Mouse (Mus musculus): ENCODE data around the gene BC030867. TPM values are rescaled to one million over a fixed set of nuclear protein-coding genes. Genes with fewer than 3 reads are reported as not detected.

Gene BC030867
- total RNA-seq, 2 experiments from 2014 or later: not detected

- intact Hi-C loops (cut with DNase I): loop anchor here (10.0 kb wide), 1 partner anchor 265 kb away; the partner anchor contains the start of gene Gpatch8
- TF ChIP-seq CTCF (IDR thresholded peaks at IDR 0.05): no peak
- no peak overlapping the region for H3K27ac ChIP-seq
- no peak for DNase-seq
- H3K4me3 ChIP-seq: no peak overlapping the region
Observed at GRCm38 (mm10) chr11:102289511-102290100, 40.9 kb downstream of the BC030867 start.

- no peak for TF ChIP-seq CTCF (IDR thresholded peaks at IDR 0.05)
- Histone ChIP-seq H3K4me3 (no peak overlapping the region), H3K27ac (no peak overlapping the region)
- DNase-seq: no peak
- intact Hi-C loops (cut with DNase I): loop anchor here (10.0 kb wide), 1 partner anchor 265 kb away; the partner anchor contains the start of gene Gpatch8
Observed at GRCm38 (mm10) chr11:102290141-102290540, 41.5 kb downstream of the BC030867 start.

- DNase-seq: no peak
- H3K27ac ChIP-seq: no peak overlapping the region
- intact Hi-C loops (cut with DNase I): loop anchor here (10.0 kb wide), 1 partner anchor 264 kb away; the partner anchor contains the start of gene Gpatch8
- no peak overlapping the region for H3K4me3 ChIP-seq
- no peak for TF ChIP-seq CTCF (IDR thresholded peaks at IDR 0.05)
Observed at GRCm38 (mm10) chr11:102291051-102291535, 42.4 kb downstream of the BC030867 start.

- intact Hi-C loops (cut with DNase I): loop anchor here (10.0 kb wide), 1 partner anchor 261 kb away; the partner anchor contains the start of gene Gpatch8
- no peak overlapping the region for H3K4me3 ChIP-seq
Observed at GRCm38 (mm10) chr11:102293971-102294370, 45.3 kb downstream of the BC030867 start.

GRCm38 (mm10) chr11:102294416-102294815 lies 45.7 kb downstream of the BC030867 start:
- no peak overlapping the region for H3K4me3 ChIP-seq
- intact Hi-C loops (cut with DNase I): loop anchor here (10.0 kb wide), 1 partner anchor 260 kb away; the partner anchor contains the start of gene Gpatch8
- H3K27ac ChIP-seq: peak overlapping the region; percentile 98; the same call in 1 of the 2 replicates

More at GRCm38 (mm10) chr11:102293971-102294370, 45.3 kb downstream of the BC030867 start:
- no peak overlapping the region for H3K27ac ChIP-seq
- DNase-seq: no peak
- TF ChIP-seq CTCF (IDR thresholded peaks at IDR 0.05): no peak

GRCm38 (mm10) chr11:102294887-102295597 lies 46.4 kb downstream of the BC030867 start:
- intact Hi-C loops (cut with DNase I): loop anchor here (10.0 kb wide), 1 partner anchor 260 kb away; the partner anchor contains the start of gene Gpatch8
- Histone ChIP-seq H3K4me3 (peak overlapping the region; percentile 91), H3K27ac (peak overlapping the region; percentile 98)
- TF ChIP-seq CTCF (IDR thresholded peaks at IDR 0.05): peak; percentile 21; the same call in 1 of the 2 replicates
- no peak for DNase-seq

More at GRCm38 (mm10) chr11:102294416-102294815, 45.7 kb downstream of the BC030867 start:
- no peak for TF ChIP-seq CTCF (IDR thresholded peaks at IDR 0.05)
- no peak for DNase-seq

GRCm38 (mm10) chr11:102295598-102296471 lies 47.2 kb downstream of the BC030867 start:
- no peak for TF ChIP-seq CTCF (IDR thresholded peaks at IDR 0.05)
- peak; percentile 71 for DNase-seq
- Histone ChIP-seq H3K27ac (peak overlapping the region; percentile 98), H3K4me3 (peak overlapping the region; percentile 91)
- intact Hi-C loops (cut with DNase I): loop anchor here (10.0 kb wide), 1 partner anchor 259 kb away; the partner anchor contains the start of gene Gpatch8

GRCm38 (mm10) chr11:102296491-102297472 lies 48.1 kb downstream of the BC030867 start, which contains the start of gene Atxn7l3:
Gene Atxn7l3, minus strand, starts transcription at chr11:102296631.
- peak within 1 kb of the TSS; percentile 91 for H3K4me3 ChIP-seq
- peak within 1 kb of the TSS; percentile 98 for H3K27ac ChIP-seq
- intact Hi-C loops (cut with DNase I): loop anchor here (10.0 kb wide), 1 partner anchor 258 kb away; the partner anchor contains the start of gene Gpatch8
- no peak for TF ChIP-seq CTCF (IDR thresholded peaks at IDR 0.05)
- DNase-seq: peak; percentile 100

- TF ChIP-seq CTCF (IDR thresholded peaks at IDR 0.05): no peak
- H3K27ac ChIP-seq: peak overlapping the region; percentile 98
- intact Hi-C loops (cut with DNase I): loop anchor here (10.0 kb wide), 1 partner anchor 257 kb away; the partner anchor contains the start of gene Gpatch8
- no peak for DNase-seq
- H3K4me3 ChIP-seq: peak overlapping the region; percentile 91
Observed at GRCm38 (mm10) chr11:102297577-102298556, 49.2 kb downstream of the BC030867 start.
